Mouse (Mus musculus): Measurements from ENCODE around the gene Rab1b. TPM values are rescaled to one million over a fixed set of nuclear protein-coding genes. Genes with fewer than 3 reads are reported as not detected.

Gene Rab1b
- polyA plus RNA-seq, 1 experiment from 2014 or later, result 247 TPM

DNA sequence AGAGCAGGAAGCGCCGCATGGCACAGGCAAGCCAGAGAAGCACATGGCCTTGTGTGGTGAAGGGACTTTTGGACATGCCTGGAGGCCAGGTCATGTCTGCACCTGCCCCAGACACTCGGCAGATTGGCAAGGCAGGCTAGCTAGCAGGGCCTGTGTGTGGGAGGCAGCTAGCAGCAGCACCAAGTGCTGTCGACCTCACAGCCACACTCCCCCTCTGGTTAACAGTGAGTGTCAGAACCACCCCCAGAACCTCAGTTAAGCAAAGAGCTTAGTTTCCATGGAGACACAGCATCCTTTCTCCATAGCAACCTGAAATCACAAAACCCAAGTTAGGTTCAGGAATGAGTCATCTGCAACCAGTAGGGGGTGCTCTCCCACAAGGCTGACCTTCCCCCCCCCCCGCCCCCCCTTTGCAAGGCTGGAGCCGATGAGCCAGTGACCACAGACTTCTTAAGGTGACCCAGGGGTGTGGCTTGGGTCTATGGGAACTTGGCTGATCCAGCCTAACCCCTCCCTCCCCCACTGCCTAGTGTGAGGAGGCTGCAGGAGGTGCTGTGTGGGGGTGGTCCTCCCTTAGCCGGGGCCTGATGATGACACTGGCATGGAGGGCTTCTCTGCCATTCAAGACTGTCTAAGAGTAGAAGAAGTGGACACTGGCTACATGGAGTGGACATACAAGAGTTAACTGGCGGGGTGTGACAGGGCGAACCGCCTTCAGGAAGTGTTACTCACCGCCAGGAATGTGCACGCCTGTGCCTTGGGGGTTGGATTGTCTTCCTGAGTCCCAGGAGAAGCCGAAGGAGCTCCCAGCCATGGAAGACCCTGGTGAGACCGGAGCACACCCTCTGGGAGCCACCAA lies 56.6 kb downstream of the Rab1b start, which contains the start of gene Rin1:
TSS of gene Rin1 (plus strand) at position 435 of the 859 bp plus-strand sequence.
- H3K4me1 ChIP-seq (ENCODE audit: control insufficient read depth, insufficient read depth, low read length), result no peaks in the 10 kb centered on the region
- ATAC-seq (peak; percentile 33; the same call in 1 of the 2 replicates), DNase-seq (ENCODE audit: low spot score) (peak; percentile 70)
- 17% methylated on average over 14 of the region's 14 CpGs for WGBS
- H3K9ac ChIP-seq (ENCODE audit: low read length), result peak within 1 kb of the TSS; percentile 8; the same call in 1 of the 2 replicates
- H3K4me3 ChIP-seq (ENCODE audit: low read depth, low read length), result no peak within 1 kb of the TSS
- no peaks in the 10 kb centered on the region for H3K9me3 ChIP-seq (replicated peaks; ENCODE audit: control insufficient read depth, low read length)
- peaks cover 33% of the 10 kb centered on the region for H3K27me3 ChIP-seq (replicated peaks; ENCODE audit: control insufficient read depth, insufficient read depth, low read length)
- H3K27ac ChIP-seq (ENCODE audit: low read depth, low read length), result no peak within 1 kb of the TSS
- H3K4me2 ChIP-seq (ENCODE audit: low read length), result no peak within 1 kb of the TSS
- H3K36me3 ChIP-seq (ENCODE audit: control insufficient read depth, insufficient read depth, low read length), result peaks cover 35% of the 10 kb centered on the region

- ATAC-seq, result no peak
- Histone ChIP-seq H3K9me3 (replicated peaks; ENCODE audit: control insufficient read depth, low read length) (no peaks in the 10 kb centered on the region), H3K4me2 (ENCODE audit: low read length) (no peak overlapping the region), H3K36me3 (ENCODE audit: control insufficient read depth, insufficient read depth, low read length) (peaks cover 39% of the 10 kb centered on the region), H3K9ac (ENCODE audit: low read length) (no peak overlapping the region), H3K27me3 (replicated peaks; ENCODE audit: control insufficient read depth, insufficient read depth, low read length) (peaks cover 33% of the 10 kb centered on the region), H3K4me1 (ENCODE audit: control insufficient read depth, insufficient read depth, low read length) (no peaks in the 10 kb centered on the region), H3K4me3 (ENCODE audit: low read depth, low read length) (no peak overlapping the region), H3K27ac (ENCODE audit: low read depth, low read length) (no peak overlapping the region)
- 71% methylated on average over 6 of the region's 6 CpGs for WGBS
- no peak for DNase-seq (ENCODE audit: low spot score)
Observed at GRCm38 (mm10) chr19:5049325-5049724, 57.5 kb downstream of the Rab1b start.

Other genes starting within 250 kb of the Rab1b start
- gene Actn3, start 229.2 kb downstream of the Rab1b start, polyA plus RNA-seq (2014; fragmentation: Nextera tagmentation; extraction: Ambion mirVana), result 0.78 and 0.88 TPM in 2 replicates
- gene Zdhhc24, start 228.4 kb downstream of the Rab1b start, polyA plus RNA-seq (2014; fragmentation: Nextera tagmentation; extraction: Ambion mirVana), result 11.4 and 12.9 TPM in 2 replicates
- 9.0 and 14.5 TPM in 2 replicates for gene Bbs1, start 200.4 kb downstream of the Rab1b start, polyA plus RNA-seq (2014; fragmentation: Nextera tagmentation; extraction: Ambion mirVana)
- gene Dpp3, start 178.8 kb downstream of the Rab1b start, polyA plus RNA-seq (2014; fragmentation: Nextera tagmentation; extraction: Ambion mirVana), result 100.0 and 103 TPM in 2 replicates
- gene Peli3, start 163.9 kb downstream of the Rab1b start, polyA plus RNA-seq (2014; fragmentation: Nextera tagmentation; extraction: Ambion mirVana), result 4.9 and 7.8 TPM in 2 replicates
- gene Mrpl11, start 144.9 kb downstream of the Rab1b start, polyA plus RNA-seq (2014; fragmentation: Nextera tagmentation; extraction: Ambion mirVana), result 145 and 148 TPM in 2 replicates
- gene Npas4, start 116.8 kb downstream of the Rab1b start, polyA plus RNA-seq (2014; fragmentation: Nextera tagmentation; extraction: Ambion mirVana), result 0.08 and 0.14 TPM in 2 replicates
- 7.4 and 8.0 TPM in 2 replicates for gene Slc29a2, start 83.2 kb downstream of the Rab1b start, polyA plus RNA-seq (2014; fragmentation: Nextera tagmentation; extraction: Ambion mirVana)
- 45.4 and 55.1 TPM in 2 replicates for gene B4gat1, start 68.2 kb downstream of the Rab1b start, polyA plus RNA-seq (2014; fragmentation: Nextera tagmentation; extraction: Ambion mirVana)
- 1.2 and 1.7 TPM in 2 replicates for gene AC124502.3, start 68.2 kb downstream of the Rab1b start, polyA plus RNA-seq (2014; fragmentation: Nextera tagmentation; extraction: Ambion mirVana)
- 56.2 and 56.8 TPM in 2 replicates for gene Brms1, start 65.7 kb downstream of the Rab1b start, polyA plus RNA-seq (2014; fragmentation: Nextera tagmentation; extraction: Ambion mirVana)
- gene Rin1, start 56.6 kb downstream of the Rab1b start, polyA plus RNA-seq (2014; fragmentation: Nextera tagmentation; extraction: Ambion mirVana), result 1.3 and 1.4 TPM in 2 replicates
- gene Cd248, start 39.0 kb downstream of the Rab1b start, polyA plus RNA-seq (2014; fragmentation: Nextera tagmentation; extraction: Ambion mirVana), result 12.5 and 16.2 TPM in 2 replicates
- gene Tmem151a, start 21.5 kb downstream of the Rab1b start, polyA plus RNA-seq (2014; fragmentation: Nextera tagmentation; extraction: Ambion mirVana), result 5.4 and 7.5 TPM in 2 replicates
- 71.6 and 95.5 TPM in 2 replicates for gene Yif1a, start 18.5 kb downstream of the Rab1b start, polyA plus RNA-seq (2014; fragmentation: Nextera tagmentation; extraction: Ambion mirVana)
- gene Cnih2, start 8.6 kb downstream of the Rab1b start, polyA plus RNA-seq (2014; fragmentation: Nextera tagmentation; extraction: Ambion mirVana), result 350 and 370 TPM in 2 replicates
- gene Klc2, start 11.5 kb upstream of the Rab1b start, polyA plus RNA-seq (2014; fragmentation: Nextera tagmentation; extraction: Ambion mirVana), result 26.2 and 41.1 TPM in 2 replicates
- 25.0 and 29.4 TPM in 2 replicates for gene Pacs1, start 166.0 kb upstream of the Rab1b start, polyA plus RNA-seq (2014; fragmentation: Nextera tagmentation; extraction: Ambion mirVana)
- gene Sf3b2, start 188.4 kb upstream of the Rab1b start, polyA plus RNA-seq (2014; fragmentation: Nextera tagmentation; extraction: Ambion mirVana), result 298 and 333 TPM in 2 replicates
- 20.9 and 26.3 TPM in 2 replicates for gene Gal3st3, start 191.3 kb upstream of the Rab1b start, polyA plus RNA-seq (2014; fragmentation: Nextera tagmentation; extraction: Ambion mirVana)
- gene Catsper1, start 228.7 kb upstream of the Rab1b start, polyA plus RNA-seq (2014; fragmentation: Nextera tagmentation; extraction: Ambion mirVana), result not detected in 2 replicates
- 4.0 and 5.6 TPM in 2 replicates for gene Cst6, start 242.5 kb upstream of the Rab1b start, polyA plus RNA-seq (2014; fragmentation: Nextera tagmentation; extraction: Ambion mirVana)